Mouse (Mus musculus): Measurements from ENCODE around the gene St6gal1. TPM values are rescaled to one million over a fixed set of nuclear protein-coding genes. Genes with fewer than 3 reads are reported as not detected.
A peak's percentile ranks its signal among the peaks of the same experiment; 100 is the strongest.
"Not testable (repeated sequence)": the region's sequence is repeated elsewhere in the genome, so short reads cannot be mapped to it uniquely, and the experiment has no call there.

Gene St6gal1
- polyA plus RNA-seq (2011; ENCODE audit: insufficient read depth, insufficient read length, low replicate concordance, missing spikeins), result 3.6 and 8.7 TPM in 2 replicates

DNA sequence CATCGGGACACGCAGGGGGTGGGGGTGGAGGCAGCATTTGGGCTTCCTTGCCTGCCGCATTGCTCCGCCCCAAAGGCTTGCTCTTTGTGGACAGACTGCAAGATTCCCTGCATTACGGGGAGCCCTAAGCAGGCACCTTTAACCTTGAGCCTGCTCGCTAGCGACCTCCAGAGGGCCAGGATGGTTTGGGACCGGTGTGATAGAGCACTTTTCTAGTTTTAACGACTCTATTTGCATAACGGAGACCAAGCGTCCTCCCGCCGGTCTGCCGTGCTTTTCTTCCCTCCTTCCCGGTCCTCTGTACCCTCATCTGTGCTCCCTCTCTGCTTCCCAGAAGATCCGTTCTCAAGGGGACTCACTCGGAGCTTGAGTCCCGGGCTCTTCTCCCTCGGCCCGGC is at the start of gene St6gal1:
Gene St6gal1, plus strand, starts transcription at position 70 of the 398 bp plus-strand sequence.
- peak; percentile 74 for TF ChIP-seq CTCF (IDR thresholded peaks at IDR 0.05; ENCODE audit: control insufficient read depth, insufficient read depth, low read length)
- no peak for TF ChIP-seq POLR2A (IDR thresholded peaks at IDR 0.05; ENCODE audit: borderline replicate concordance, control insufficient read depth, low read depth, low read length)
- H3K4me3 ChIP-seq (replicated peaks; ENCODE audit: control insufficient read depth, low read depth, low read length), result peak within 1 kb of the TSS; percentile 71
- H3K4me1 ChIP-seq (ENCODE audit: control insufficient read depth, insufficient read depth, low read length), result no peaks in the 10 kb centered on the region; the same call in 1 of the 2 replicates
- H3K27ac ChIP-seq (ENCODE audit: control insufficient read depth, insufficient read depth, low read depth, low read length, poor library complexity), result peak within 1 kb of the TSS; percentile 75
- WGBS, result under 1% methylated on average over 20 of the region's 20 CpGs

DNA sequence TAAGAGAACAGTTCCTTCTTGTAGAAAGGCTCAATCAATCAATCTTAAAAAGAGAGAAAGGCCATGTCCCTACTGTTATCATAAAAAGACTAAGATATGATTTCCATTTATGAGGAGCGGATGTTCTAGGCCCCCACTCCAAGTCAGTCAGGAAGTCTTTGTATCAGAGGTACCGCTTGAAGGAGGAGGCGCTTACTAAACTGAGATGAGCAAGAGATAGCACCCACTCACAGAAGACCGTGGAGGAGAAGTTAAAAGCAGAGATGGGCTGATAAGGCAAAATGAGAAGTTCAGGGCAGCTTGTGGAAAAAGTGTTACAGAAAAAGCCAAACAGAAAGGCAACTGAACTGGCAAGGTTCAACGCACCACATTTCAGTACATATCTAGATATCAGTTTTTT is 49.7 kb upstream of the St6gal1 start:
- 22% methylated on average over 5 of the region's 5 CpGs for WGBS
- TF ChIP-seq POLR2A (IDR thresholded peaks at IDR 0.05; ENCODE audit: borderline replicate concordance, control insufficient read depth, low read depth, low read length) (no peak), CTCF (IDR thresholded peaks at IDR 0.05; ENCODE audit: control insufficient read depth, insufficient read depth, low read length) (no peak)
- no peak overlapping the region; the same call in 1 of the 2 replicates for H3K27ac ChIP-seq (ENCODE audit: control insufficient read depth, insufficient read depth, low read depth, low read length, poor library complexity)
- no peak overlapping the region for H3K4me3 ChIP-seq (replicated peaks; ENCODE audit: control insufficient read depth, low read depth, low read length)
- H3K4me1 ChIP-seq (ENCODE audit: control insufficient read depth, insufficient read depth, low read length), result no peaks in the 10 kb centered on the region

DNA sequence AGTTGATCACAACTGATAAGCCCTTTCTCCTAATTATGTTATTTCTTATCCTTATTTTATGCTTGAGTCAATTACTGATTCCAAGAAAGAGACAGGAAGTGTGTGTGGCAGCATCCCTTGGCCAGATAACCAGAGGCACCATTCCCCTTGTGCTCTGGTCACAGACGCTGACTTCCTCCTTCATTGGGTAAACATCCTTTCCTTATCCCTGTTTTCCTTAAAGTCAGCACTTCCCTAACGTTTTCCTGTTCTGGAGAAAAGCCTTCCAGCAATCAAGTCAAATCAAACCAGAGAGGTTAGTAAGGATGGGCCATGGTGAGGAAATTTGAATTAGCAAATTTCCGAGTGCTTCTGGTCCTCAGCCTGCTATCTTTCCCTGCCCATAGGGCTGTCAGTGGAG is 48.6 kb upstream of the St6gal1 start:
- TF ChIP-seq CTCF (IDR thresholded peaks at IDR 0.05; ENCODE audit: control insufficient read depth, insufficient read depth, low read length) (no peak), POLR2A (IDR thresholded peaks at IDR 0.05; ENCODE audit: borderline replicate concordance, control insufficient read depth, low read depth, low read length) (no peak)
- Histone ChIP-seq H3K4me3 (replicated peaks; ENCODE audit: control insufficient read depth, low read depth, low read length) (no peak overlapping the region), H3K4me1 (ENCODE audit: control insufficient read depth, insufficient read depth, low read length) (no peaks in the 10 kb centered on the region), H3K27ac (ENCODE audit: control insufficient read depth, insufficient read depth, low read depth, low read length, poor library complexity) (no peak overlapping the region)
- 33% methylated on average over 3 of the region's 3 CpGs for whole genome bisulfite sequencing

DNA sequence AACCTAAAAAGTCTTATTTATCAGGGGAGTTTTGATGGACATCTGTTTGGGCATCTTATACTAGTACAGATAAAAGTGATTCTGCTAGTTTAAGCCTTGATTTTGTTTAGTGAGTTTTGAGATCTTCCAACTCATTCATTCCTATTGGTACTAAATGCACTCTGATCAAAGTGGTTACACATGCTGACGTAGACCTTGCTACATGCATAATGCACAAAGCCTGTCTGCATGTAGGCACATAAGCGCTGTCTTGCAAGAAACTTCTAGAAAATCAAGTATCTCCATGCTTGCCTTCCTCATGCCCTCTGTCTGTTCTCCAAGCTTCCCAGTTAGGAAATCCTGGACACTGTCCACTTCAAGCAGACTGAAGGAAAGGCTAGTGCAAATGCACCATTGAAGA is 46.7 kb upstream of the St6gal1 start:
- 85% methylated on average over 2 of the region's 2 CpGs for WGBS
- Histone ChIP-seq H3K4me1 (ENCODE audit: control insufficient read depth, insufficient read depth, low read length) (peaks cover 4% of the 10 kb centered on the region), H3K4me3 (replicated peaks; ENCODE audit: control insufficient read depth, low read depth, low read length) (no peak overlapping the region), H3K27ac (ENCODE audit: control insufficient read depth, insufficient read depth, low read depth, low read length, poor library complexity) (no peak overlapping the region)
- TF ChIP-seq POLR2A (IDR thresholded peaks at IDR 0.05; ENCODE audit: borderline replicate concordance, control insufficient read depth, low read depth, low read length) (no peak), CTCF (IDR thresholded peaks at IDR 0.05; ENCODE audit: control insufficient read depth, insufficient read depth, low read length) (no peak)

DNA sequence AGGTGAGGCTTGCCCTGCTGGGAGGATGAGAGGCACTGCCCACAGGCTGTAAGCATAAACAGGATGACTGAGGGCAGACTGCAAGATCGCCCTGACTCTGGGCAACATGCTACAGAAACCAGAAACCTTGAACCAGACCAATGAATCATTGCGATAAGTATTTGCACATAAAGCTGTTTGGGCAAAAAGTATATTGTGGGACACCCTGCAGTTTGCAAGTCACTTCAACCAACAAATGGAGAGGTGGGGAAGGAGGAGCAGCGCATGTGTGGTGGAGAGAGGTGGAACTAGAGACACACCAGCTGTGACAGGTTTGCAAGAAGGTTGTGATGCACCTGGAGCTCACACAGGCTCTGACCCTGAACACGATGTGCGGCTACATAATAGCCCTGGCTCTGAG is 45.7 kb upstream of the St6gal1 start:
- Histone ChIP-seq H3K4me3 (replicated peaks; ENCODE audit: control insufficient read depth, low read depth, low read length) (no peak overlapping the region), H3K4me1 (ENCODE audit: control insufficient read depth, insufficient read depth, low read length) (peaks cover 4% of the 10 kb centered on the region), H3K27ac (ENCODE audit: control insufficient read depth, insufficient read depth, low read depth, low read length, poor library complexity) (no peak overlapping the region)
- TF ChIP-seq CTCF (IDR thresholded peaks at IDR 0.05; ENCODE audit: control insufficient read depth, insufficient read depth, low read length), result no peak
- no peak for TF ChIP-seq POLR2A (IDR thresholded peaks at IDR 0.05; ENCODE audit: borderline replicate concordance, control insufficient read depth, low read depth, low read length)
- WGBS, result 86% methylated on average over 5 of the region's 5 CpGs

DNA sequence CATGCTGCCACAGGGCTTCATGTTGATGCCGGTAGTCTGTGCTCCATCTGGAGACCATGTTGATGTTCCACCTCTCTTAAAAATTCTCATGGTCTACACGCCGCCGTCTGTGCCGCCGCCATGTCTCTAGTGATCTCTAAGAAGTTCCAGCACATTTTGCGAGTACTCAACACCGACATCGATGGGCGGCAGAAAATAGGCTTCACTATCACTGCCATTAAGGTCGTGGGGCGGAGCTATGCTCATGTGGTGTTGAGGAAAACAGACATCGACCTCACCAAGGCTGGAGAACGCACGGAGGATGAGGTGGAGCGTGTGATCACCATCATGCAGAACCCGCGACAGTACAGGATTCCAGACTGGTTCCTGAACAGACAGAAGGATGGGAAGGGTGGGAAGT is 45.1 kb upstream of the St6gal1 start:
- H3K4me1 ChIP-seq (ENCODE audit: control insufficient read depth, insufficient read depth, low read length); H3K27ac ChIP-seq (ENCODE audit: control insufficient read depth, insufficient read depth, low read depth, low read length, poor library complexity); H3K4me3 ChIP-seq (replicated peaks; ENCODE audit: control insufficient read depth, low read depth, low read length): not testable (repeated sequence)
- WGBS, result 87% methylated on average over 18 of the region's 18 CpGs

DNA sequence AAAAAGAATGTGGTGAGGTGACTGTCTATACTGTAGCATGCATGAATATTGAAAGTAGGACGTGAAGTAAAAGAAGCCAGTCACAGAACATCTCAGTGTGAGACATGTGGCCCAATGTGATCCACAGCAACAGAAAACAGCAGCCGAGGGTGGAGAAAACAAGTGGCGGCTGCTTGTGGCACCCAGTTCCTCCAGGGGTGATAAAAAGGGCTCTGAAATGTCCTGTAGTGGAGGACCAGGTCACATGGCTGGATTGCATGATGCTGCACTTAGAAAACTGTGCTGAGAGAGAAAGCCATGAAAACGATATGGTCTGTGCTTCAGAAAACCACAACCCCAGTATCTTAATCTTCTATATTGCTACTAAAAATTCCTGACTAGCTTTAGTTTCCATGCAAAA is 43.5 kb upstream of the St6gal1 start:
- Histone ChIP-seq H3K4me3 (replicated peaks; ENCODE audit: control insufficient read depth, low read depth, low read length) (no peak overlapping the region), H3K4me1 (ENCODE audit: control insufficient read depth, insufficient read depth, low read length) (peaks cover 5% of the 10 kb centered on the region), H3K27ac (ENCODE audit: control insufficient read depth, insufficient read depth, low read depth, low read length, poor library complexity) (peak overlapping the region; percentile 68; the same call in 1 of the 2 replicates)
- TF ChIP-seq CTCF (IDR thresholded peaks at IDR 0.05; ENCODE audit: control insufficient read depth, insufficient read depth, low read length) (no peak), POLR2A (IDR thresholded peaks at IDR 0.05; ENCODE audit: borderline replicate concordance, control insufficient read depth, low read depth, low read length) (no peak)
- WGBS, result 7% methylated on average over 4 of the region's 4 CpGs

DNA sequence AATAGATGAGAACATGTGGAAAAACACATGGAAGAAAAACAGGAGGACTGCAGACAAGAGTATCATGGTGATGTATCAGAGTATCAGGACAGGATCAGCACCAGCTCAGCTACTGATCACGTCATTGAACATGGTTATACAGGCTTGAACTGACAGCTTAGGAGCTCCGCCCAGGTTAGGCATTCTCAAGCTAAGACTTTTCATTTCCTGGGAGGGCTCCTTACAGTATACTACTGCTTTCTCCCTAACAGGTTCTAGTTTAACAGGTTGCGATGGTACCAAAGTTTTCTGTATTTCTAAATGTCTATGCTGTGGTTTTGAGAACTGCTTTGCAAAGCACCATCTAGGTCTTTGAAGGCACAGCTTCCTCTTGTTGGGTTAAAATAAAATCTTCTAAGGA is 43.1 kb upstream of the St6gal1 start:
- WGBS, result 3% methylated on average over 3 of the region's 3 CpGs
- TF ChIP-seq POLR2A (IDR thresholded peaks at IDR 0.05; ENCODE audit: borderline replicate concordance, control insufficient read depth, low read depth, low read length), result no peak
- TF ChIP-seq CTCF (IDR thresholded peaks at IDR 0.05; ENCODE audit: control insufficient read depth, insufficient read depth, low read length), result no peak
- H3K27ac ChIP-seq (ENCODE audit: control insufficient read depth, insufficient read depth, low read depth, low read length, poor library complexity), result peak overlapping the region; percentile 74; the same call in 1 of the 2 replicates
- peaks cover 5% of the 10 kb centered on the region for H3K4me1 ChIP-seq (ENCODE audit: control insufficient read depth, insufficient read depth, low read length)
- H3K4me3 ChIP-seq (replicated peaks; ENCODE audit: control insufficient read depth, low read depth, low read length), result no peak overlapping the region

DNA sequence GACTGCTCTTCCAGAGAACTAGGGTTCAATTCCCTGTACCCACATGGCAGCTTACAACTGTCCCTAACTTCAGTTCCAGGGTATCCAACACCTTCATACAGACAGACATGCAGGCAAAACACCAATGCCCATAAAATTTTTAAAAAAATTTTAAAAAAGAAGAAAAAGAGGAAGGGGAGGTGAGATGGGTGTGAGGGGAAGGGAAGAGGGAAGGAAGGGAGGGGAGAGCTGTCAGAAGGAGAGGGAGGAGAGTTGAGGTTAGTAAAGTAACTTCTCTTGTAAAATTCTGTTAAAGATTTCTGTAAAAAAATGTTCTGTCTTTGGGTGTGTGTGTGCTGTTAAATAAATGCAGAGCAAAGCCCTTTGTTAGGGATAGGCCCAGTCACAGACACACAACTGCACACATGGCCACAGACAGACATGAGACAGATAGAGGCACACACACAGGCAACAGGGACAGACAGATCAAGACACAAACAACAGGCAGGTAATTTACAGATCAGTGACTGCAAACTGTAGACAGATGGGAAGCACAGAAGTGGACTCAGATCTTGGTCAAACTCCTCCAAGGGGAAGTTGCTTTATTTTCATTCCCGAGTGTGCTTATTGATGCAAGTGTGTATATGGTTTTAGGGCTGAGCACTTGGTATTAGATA is 42.5 kb upstream of the St6gal1 start:
- peaks cover 5% of the 10 kb centered on the region for H3K4me1 ChIP-seq (ENCODE audit: control insufficient read depth, insufficient read depth, low read length)
- peak overlapping the region; percentile 86; the same call in 1 of the 2 replicates for H3K27ac ChIP-seq (ENCODE audit: control insufficient read depth, insufficient read depth, low read depth, low read length, poor library complexity)
- 3% methylated on average over 1 of the region's 1 CpGs for WGBS
- H3K4me3 ChIP-seq (replicated peaks; ENCODE audit: control insufficient read depth, low read depth, low read length), result no peak overlapping the region
- TF ChIP-seq CTCF (IDR thresholded peaks at IDR 0.05; ENCODE audit: control insufficient read depth, insufficient read depth, low read length), result no peak
- TF ChIP-seq POLR2A (IDR thresholded peaks at IDR 0.05; ENCODE audit: borderline replicate concordance, control insufficient read depth, low read depth, low read length), result no peak

Measured in bone marrow, adult 2 months (tissue).